Mouse (Mus musculus) stomach, postnatal 0 days (tissue): ENCODE results near the gene Zcchc24.

Experiments
- CTCF ChIP-seq: IDR thresholded peaks from 2 replicates; pipeline ENCODE4 v1.5.1; 2016; ENCODE audit warnings: antibody characterized with exemption, low read depth, mild to moderate bottlenecking, moderate library complexity
- EP300 ChIP-seq: optimal IDR thresholded peaks from 2 replicates; pipeline ENCODE3; 2016; ENCODE audit warnings: antibody characterized with exemption

GRCm38 (mm10) chr14:25751067-25751466 lies 17.8 kb downstream of the Zcchc24 start:
- TF ChIP-seq CTCF (no peak), EP300 (no peak)
